Mouse (Mus musculus): ENCODE measurements around the gene Sae1.
A peak's percentile ranks its signal among the peaks of the same experiment; 100 is the strongest.

DNA sequence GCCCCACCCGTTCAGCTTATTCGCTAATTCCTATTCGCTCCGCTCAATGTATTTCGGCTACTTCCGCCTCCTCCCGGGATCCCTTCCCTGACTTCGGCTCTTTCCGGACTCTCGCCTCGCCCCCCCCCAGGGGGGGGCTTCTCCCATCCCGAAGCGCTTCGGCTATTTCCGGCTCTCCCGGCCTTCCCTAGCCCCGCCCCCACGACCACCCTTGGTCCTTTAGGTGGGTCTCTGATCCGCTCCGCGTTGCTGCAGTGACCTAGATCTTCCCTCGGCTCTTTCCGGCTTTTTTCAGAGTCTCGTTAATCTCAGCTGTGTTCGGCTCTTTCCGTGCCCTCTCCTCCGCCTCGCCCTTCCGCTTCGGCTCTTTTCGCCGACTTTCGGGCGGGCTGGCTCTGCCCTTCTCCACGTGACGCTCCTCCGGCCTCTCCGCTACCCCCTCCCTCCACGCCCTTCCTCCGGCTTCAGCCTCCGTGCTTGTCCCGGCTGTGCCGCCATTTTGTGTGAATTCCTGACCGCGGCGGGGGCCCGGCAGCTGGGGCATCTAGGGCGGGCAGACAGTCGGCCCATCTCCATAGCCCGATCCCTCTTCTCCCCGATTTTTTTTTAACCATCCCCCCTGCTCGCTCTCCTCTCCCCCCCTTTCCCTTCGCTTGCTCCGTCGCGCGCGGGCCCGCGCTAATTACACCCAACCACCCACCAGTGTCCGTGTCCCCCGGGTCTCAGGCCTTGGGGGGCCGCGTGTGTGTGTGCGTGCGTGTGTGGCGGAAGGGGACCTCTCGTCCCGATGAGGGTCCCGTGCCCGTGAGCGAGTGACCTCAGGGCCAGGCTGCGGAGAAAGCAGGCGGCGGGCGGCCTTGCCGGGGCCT is 12.4 kb upstream of the Sae1 start:
- TF ChIP-seq POLR2A (IDR thresholded peaks at IDR 0.05; ENCODE audit: borderline replicate concordance, extremely low read depth, low read depth, low read length) = peak; percentile 84
- TF ChIP-seq CTCF (IDR thresholded peaks at IDR 0.05; ENCODE audit: insufficient read depth, low read length) = no peak

All from lung, adult 2 months (tissue).